Mouse (Mus musculus) bone marrow macrophage, adult 2 months (primary cell): ENCODE results near the gene Setd3.

ENCODE experiments used
- CTCF ChIP-seq: IDR thresholded peaks from 2 replicates; pipeline ENCODE4 v1.5.1; 2012; ENCODE audit warnings: low read depth, mild to moderate bottlenecking, low read length, moderate library complexity
- POLR2A ChIP-seq: IDR thresholded peaks from 2 replicates; pipeline ENCODE4 v1.6.1; 2012; ENCODE audit warnings: mild to moderate bottlenecking, low read depth, low read length, borderline replicate concordance

DNA sequence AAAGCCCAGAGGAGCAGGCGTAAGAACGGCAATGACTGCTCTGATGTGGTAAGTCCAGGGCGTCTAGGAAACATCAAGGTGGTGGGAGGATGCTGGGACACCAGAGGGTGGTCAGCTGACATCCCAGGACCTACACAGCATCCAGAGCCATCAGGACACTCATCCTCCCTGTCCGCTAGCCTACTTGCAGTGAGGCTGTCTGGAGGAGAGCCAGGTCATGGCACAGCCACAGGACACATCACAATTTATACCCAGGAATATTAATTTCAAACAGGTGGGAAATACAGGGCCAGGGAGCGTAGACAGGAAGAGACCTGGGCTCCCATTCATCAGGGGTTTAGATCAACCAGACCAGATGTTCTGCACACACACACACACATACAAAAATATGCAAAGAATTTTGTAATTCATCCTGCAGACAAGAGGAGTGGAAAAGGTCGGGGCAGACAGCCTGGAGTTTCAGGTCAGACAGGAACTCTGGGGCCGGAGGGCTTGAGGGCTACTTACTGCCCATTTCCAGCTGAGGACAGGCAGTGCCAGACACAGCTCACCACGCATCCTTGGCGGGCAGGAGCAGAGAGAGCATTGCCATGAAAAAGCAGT is 114.6 kb downstream of the Setd3 start:
- TF ChIP-seq POLR2A (no peak), CTCF (no peak)
